Mouse (Mus musculus) embryo, embryonic 9.5 days (tissue): ENCODE data around the gene Cep57.
A peak's percentile ranks its signal among the peaks of the same experiment; 100 is the strongest.

Source experiments
- DNase-seq: peaks from one replicate; pipeline ENCODE4 v3.0.0-alpha.2; 2017; ENCODE audit errors: extremely low spot score

Cep57 gene

GRCm38 (mm10) chr9:13826832-13827405, at the start of gene Cep57:
Gene Cep57 (minus strand): TSS chr9:13827107.
- peak; percentile 96 for DNase-seq

GRCm38 (mm10) chr9:13875340-13875739, 48.4 kb upstream of the Cep57 start:
- DNase-seq, result no peak

- DNase-seq, result peak; percentile 28
Measured at GRCm38 (mm10) chr9:13874359-13874758, 47.5 kb upstream of the Cep57 start.

- no peak for DNase-seq
Measured at GRCm38 (mm10) chr9:13871631-13872030, 44.7 kb upstream of the Cep57 start.

GRCm38 (mm10) chr9:13867646-13868045, 40.7 kb upstream of the Cep57 start:
- no peak for DNase-seq

- no peak for DNase-seq
Measured at GRCm38 (mm10) chr9:13856777-13857176, 29.9 kb upstream of the Cep57 start.

GRCm38 (mm10) chr9:13856247-13856646, 29.3 kb upstream of the Cep57 start:
- no peak for DNase-seq

- DNase-seq, result no peak
Measured at GRCm38 (mm10) chr9:13853876-13854275, 27.0 kb upstream of the Cep57 start.

- DNase-seq, result peak; percentile 44
Measured at GRCm38 (mm10) chr9:13848481-13849480, 21.9 kb upstream of the Cep57 start.

- DNase-seq, result no peak
Measured at GRCm38 (mm10) chr9:13847591-13847990, 20.7 kb upstream of the Cep57 start.

GRCm38 (mm10) chr9:13836726-13837125, 9.8 kb upstream of the Cep57 start:
- no peak for DNase-seq

GRCm38 (mm10) chr9:13835256-13835655, 8.3 kb upstream of the Cep57 start:
- DNase-seq, result no peak

GRCm38 (mm10) chr9:13828087-13828441, 1.2 kb upstream of the Cep57 start:
- DNase-seq, result no peak

- peak; percentile 98 for DNase-seq
Measured at GRCm38 (mm10) chr9:13827406-13828086, 639 bp upstream of the Cep57 start, which contains the start of gene Fam76b. Gene Fam76b (plus strand): TSS chr9:13827716.

GRCm38 (mm10) chr9:13826391-13826805, 509 bp downstream of the Cep57 start:
- DNase-seq, result no peak

GRCm38 (mm10) chr9:13825896-13826295, 1.0 kb downstream of the Cep57 start:
- DNase-seq, result no peak

- no peak for DNase-seq
Measured at GRCm38 (mm10) chr9:13820774-13821173, 6.1 kb downstream of the Cep57 start.

- no peak for DNase-seq
Measured at GRCm38 (mm10) chr9:13818369-13818768, 8.5 kb downstream of the Cep57 start.

- no peak for DNase-seq
Measured at GRCm38 (mm10) chr9:13809937-13810336, 17.0 kb downstream of the Cep57 start.

GRCm38 (mm10) chr9:13807657-13808056, 19.2 kb downstream of the Cep57 start:
- DNase-seq, result no peak

GRCm38 (mm10) chr9:13806854-13807253, 20.1 kb downstream of the Cep57 start:
- DNase-seq, result no peak

- DNase-seq, result no peak
Measured at GRCm38 (mm10) chr9:13804480-13804879, 22.4 kb downstream of the Cep57 start.
